Mouse (Mus musculus): ENCODE measurements at regions not wholly inside any gene's neighbourhood (a gene's known extent, or its start where the extent isn't known, plus 50 kb on each side); places are given as distances from the start of the nearest gene placed in this dataset.

DNA sequence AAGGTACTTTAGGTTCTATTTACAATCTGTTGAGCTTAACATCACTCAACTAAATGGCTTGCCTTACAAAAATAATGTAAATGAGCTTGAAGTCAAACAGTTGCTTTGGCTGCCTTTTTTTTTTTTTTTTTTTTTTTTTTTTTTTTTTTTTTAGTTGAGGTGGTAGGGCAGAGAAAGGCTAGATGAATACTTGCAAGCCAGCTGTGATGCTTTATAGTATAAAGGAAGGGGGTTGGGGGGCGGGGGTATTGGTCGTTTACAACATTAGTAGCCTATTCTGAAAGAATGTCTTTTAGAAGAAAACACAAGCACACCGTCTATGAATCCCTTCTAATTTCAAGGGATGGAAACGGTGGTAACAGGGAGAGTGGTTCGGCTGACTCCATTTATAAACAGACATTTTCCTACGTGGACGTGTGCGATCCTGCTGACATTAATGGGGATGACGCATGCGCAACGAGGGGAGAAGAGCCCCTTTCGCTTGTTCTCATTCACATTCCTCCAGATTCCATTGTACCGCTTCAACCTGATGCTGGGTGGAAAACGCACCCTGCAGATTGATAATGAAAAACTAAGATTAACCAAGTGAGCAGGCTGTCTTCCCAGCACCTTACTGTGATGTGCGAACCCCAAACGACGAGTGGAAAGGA is 2779.2 kb upstream of the Gm7489 start:
- WGBS: 67% methylated on average over 17 of the region's 17 CpGs
- H3K4me2 ChIP-seq (ENCODE audit: low read depth, low read length, severe bottlenecking): no peak overlapping the region
- no peak for ATAC-seq (replicated peaks; ENCODE audit: low FRiP score)
- H3K9me3 ChIP-seq (ENCODE audit: control insufficient read depth, low read length): no peaks in the 10 kb centered on the region
- H3K27me3 ChIP-seq (ENCODE audit: control insufficient read depth, insufficient read depth, low read length): no peaks in the 10 kb centered on the region
- no peaks in the 10 kb centered on the region for H3K4me1 ChIP-seq (replicated peaks; ENCODE audit: control insufficient read depth, insufficient read depth, low read length)
- no peak overlapping the region for H3K4me3 ChIP-seq (ENCODE audit: low read depth, low read length)
- DNase-seq (ENCODE audit: low spot score): no peak
- no peak overlapping the region for H3K9ac ChIP-seq (ENCODE audit: low read length)
- H3K36me3 ChIP-seq (ENCODE audit: control insufficient read depth, insufficient read depth, low read length): no peaks in the 10 kb centered on the region
- no peak overlapping the region for H3K27ac ChIP-seq (ENCODE audit: low read depth, low read length)

- H3K27ac ChIP-seq (ENCODE audit: low read depth, low read length): no peak overlapping the region
- DNase-seq (ENCODE audit: low spot score): no peak
- H3K4me3 ChIP-seq (ENCODE audit: low read depth, low read length): no peak overlapping the region
- H3K4me1 ChIP-seq (replicated peaks; ENCODE audit: control insufficient read depth, insufficient read depth, low read length): no peaks in the 10 kb centered on the region
- ATAC-seq (replicated peaks; ENCODE audit: low FRiP score): no peak
- WGBS: 89% methylated on average over 3 of the region's 3 CpGs
- H3K9me3 ChIP-seq (ENCODE audit: control insufficient read depth, low read length): no peaks in the 10 kb centered on the region
- H3K9ac ChIP-seq (ENCODE audit: low read length): no peak overlapping the region
- no peaks in the 10 kb centered on the region for H3K36me3 ChIP-seq (ENCODE audit: control insufficient read depth, insufficient read depth, low read length)
- H3K27me3 ChIP-seq (ENCODE audit: control insufficient read depth, insufficient read depth, low read length): no peaks in the 10 kb centered on the region
- no peak overlapping the region for H3K4me2 ChIP-seq (ENCODE audit: low read depth, low read length, severe bottlenecking)
These were observed 2774.5 kb upstream of the Gm7489 start for GRCm38 (mm10) chr15:51110186-51110585.

GRCm38 (mm10) chr15:51125896-51126295 is 2758.8 kb upstream of the Gm7489 start:
- Histone ChIP-seq H3K9ac (ENCODE audit: low read length) (no peak overlapping the region), H3K36me3 (ENCODE audit: control insufficient read depth, insufficient read depth, low read length) (no peaks in the 10 kb centered on the region), H3K27ac (ENCODE audit: low read depth, low read length) (no peak overlapping the region), H3K4me3 (ENCODE audit: low read depth, low read length) (no peak overlapping the region), H3K4me1 (replicated peaks; ENCODE audit: control insufficient read depth, insufficient read depth, low read length) (no peaks in the 10 kb centered on the region), H3K4me2 (ENCODE audit: low read depth, low read length, severe bottlenecking) (no peak overlapping the region), H3K9me3 (ENCODE audit: control insufficient read depth, low read length) (no peaks in the 10 kb centered on the region), H3K27me3 (ENCODE audit: control insufficient read depth, insufficient read depth, low read length) (no peaks in the 10 kb centered on the region)
- 54% methylated on average over 2 of the region's 2 CpGs for WGBS
- DNase-seq (ENCODE audit: low spot score): no peak
- ATAC-seq (replicated peaks; ENCODE audit: low FRiP score): no peak

GRCm38 (mm10) chr15:51131017-51131416 is 2753.7 kb upstream of the Gm7489 start:
- DNase-seq (ENCODE audit: low spot score) (no peak), ATAC-seq (replicated peaks; ENCODE audit: low FRiP score) (no peak)
- no peaks in the 10 kb centered on the region for H3K27me3 ChIP-seq (ENCODE audit: control insufficient read depth, insufficient read depth, low read length)
- H3K27ac ChIP-seq (ENCODE audit: low read depth, low read length): no peak overlapping the region
- no peaks in the 10 kb centered on the region for H3K9me3 ChIP-seq (ENCODE audit: control insufficient read depth, low read length)
- no peaks in the 10 kb centered on the region for H3K4me1 ChIP-seq (replicated peaks; ENCODE audit: control insufficient read depth, insufficient read depth, low read length)
- 97% methylated on average over 4 of the region's 4 CpGs for WGBS
- no peak overlapping the region for H3K4me2 ChIP-seq (ENCODE audit: low read depth, low read length, severe bottlenecking)
- no peak overlapping the region for H3K4me3 ChIP-seq (ENCODE audit: low read depth, low read length)
- no peaks in the 10 kb centered on the region for H3K36me3 ChIP-seq (ENCODE audit: control insufficient read depth, insufficient read depth, low read length)
- no peak overlapping the region for H3K9ac ChIP-seq (ENCODE audit: low read length)

GRCm38 (mm10) chr15:51136121-51136520 is 2748.6 kb upstream of the Gm7489 start:
- no peaks in the 10 kb centered on the region for H3K9me3 ChIP-seq (ENCODE audit: control insufficient read depth, low read length)
- DNase-seq (ENCODE audit: low spot score): no peak
- 33% methylated on average over 1 of the region's 1 CpGs for WGBS

DNA sequence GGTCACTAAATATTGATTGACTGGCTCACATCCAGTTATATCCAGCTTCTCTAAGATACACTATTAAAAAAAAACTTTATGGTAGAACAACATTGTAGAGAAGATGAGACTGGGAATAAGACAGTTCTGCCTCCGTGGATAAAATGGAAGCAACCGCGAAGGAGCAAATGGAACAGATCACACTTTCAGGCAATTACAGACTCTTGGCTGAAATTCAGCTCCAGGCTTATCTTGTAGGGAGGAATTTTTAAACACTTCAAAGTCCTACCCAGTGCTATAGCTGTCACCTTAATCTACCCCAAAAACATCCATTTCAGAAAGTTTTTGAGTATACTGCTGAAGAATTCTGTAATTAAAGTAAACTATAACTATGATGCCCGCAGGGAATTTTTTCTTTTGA is 2745.2 kb upstream of the Gm7489 start:
- ATAC-seq (replicated peaks; ENCODE audit: low FRiP score) (no peak), DNase-seq (ENCODE audit: low spot score) (no peak)
- Histone ChIP-seq H3K4me2 (ENCODE audit: low read depth, low read length, severe bottlenecking) (no peak overlapping the region), H3K9ac (ENCODE audit: low read length) (no peak overlapping the region), H3K36me3 (ENCODE audit: control insufficient read depth, insufficient read depth, low read length) (no peaks in the 10 kb centered on the region), H3K4me1 (replicated peaks; ENCODE audit: control insufficient read depth, insufficient read depth, low read length) (no peaks in the 10 kb centered on the region), H3K27ac (ENCODE audit: low read depth, low read length) (no peak overlapping the region), H3K27me3 (ENCODE audit: control insufficient read depth, insufficient read depth, low read length) (no peaks in the 10 kb centered on the region), H3K4me3 (ENCODE audit: low read depth, low read length) (no peak overlapping the region), H3K9me3 (ENCODE audit: control insufficient read depth, low read length) (no peaks in the 10 kb centered on the region)
- 88% methylated on average over 4 of the region's 4 CpGs for WGBS

More at GRCm38 (mm10) chr15:51136121-51136520, 2748.6 kb upstream of the Gm7489 start:
- no peak overlapping the region for H3K4me3 ChIP-seq (ENCODE audit: low read depth, low read length)
- no peaks in the 10 kb centered on the region for H3K36me3 ChIP-seq (ENCODE audit: control insufficient read depth, insufficient read depth, low read length)
- ATAC-seq (replicated peaks; ENCODE audit: low FRiP score): no peak
- no peaks in the 10 kb centered on the region for H3K4me1 ChIP-seq (replicated peaks; ENCODE audit: control insufficient read depth, insufficient read depth, low read length)
- no peak overlapping the region for H3K9ac ChIP-seq (ENCODE audit: low read length)
- no peak overlapping the region for H3K27ac ChIP-seq (ENCODE audit: low read depth, low read length)
- H3K27me3 ChIP-seq (ENCODE audit: control insufficient read depth, insufficient read depth, low read length): no peaks in the 10 kb centered on the region
- no peak overlapping the region for H3K4me2 ChIP-seq (ENCODE audit: low read depth, low read length, severe bottlenecking)

DNA sequence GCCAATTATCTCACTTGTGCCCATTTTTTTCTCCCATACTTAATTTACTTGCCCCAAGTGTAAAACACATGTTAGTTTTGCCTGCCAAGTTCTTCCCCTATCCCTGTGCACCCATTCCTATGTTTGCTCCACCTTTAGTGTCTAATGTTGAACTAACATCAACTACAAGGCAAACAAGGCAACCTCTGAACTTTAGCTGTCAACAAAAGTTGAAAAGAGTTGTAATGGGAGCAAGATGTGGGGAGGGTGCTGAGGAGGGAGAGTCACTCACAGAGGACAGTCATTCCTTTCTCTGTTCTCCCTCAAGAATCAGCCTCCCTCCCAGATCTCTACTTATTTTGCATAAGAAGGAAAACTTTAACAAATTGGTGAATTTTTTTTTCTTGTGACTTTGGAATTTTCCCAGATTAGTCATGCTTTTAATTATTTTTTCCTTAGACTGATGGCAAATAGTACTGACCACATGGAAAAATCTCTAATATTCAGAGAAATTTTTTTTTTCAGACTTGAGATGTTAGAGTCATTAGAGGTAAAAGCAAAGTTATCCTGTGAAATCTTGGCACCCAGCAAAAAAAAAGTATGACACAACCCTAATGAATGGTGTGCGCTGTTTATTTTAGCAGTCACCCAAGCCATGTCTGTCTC is 2710.6 kb upstream of the Gm7489 start:
- Histone ChIP-seq H3K9me3 (ENCODE audit: control insufficient read depth, low read length) (no peaks in the 10 kb centered on the region), H3K36me3 (ENCODE audit: control insufficient read depth, insufficient read depth, low read length) (no peaks in the 10 kb centered on the region), H3K9ac (ENCODE audit: low read length) (no peak overlapping the region), H3K27me3 (ENCODE audit: control insufficient read depth, insufficient read depth, low read length) (no peaks in the 10 kb centered on the region), H3K4me3 (ENCODE audit: low read depth, low read length) (no peak overlapping the region), H3K4me1 (replicated peaks; ENCODE audit: control insufficient read depth, insufficient read depth, low read length) (no peaks in the 10 kb centered on the region), H3K27ac (ENCODE audit: low read depth, low read length) (no peak overlapping the region), H3K4me2 (ENCODE audit: low read depth, low read length, severe bottlenecking) (no peak overlapping the region)
- DNase-seq (ENCODE audit: low spot score) (no peak), ATAC-seq (replicated peaks; ENCODE audit: low FRiP score) (no peak)
- 97% methylated on average over 1 of the region's 1 CpGs for whole genome bisulfite sequencing

DNA sequence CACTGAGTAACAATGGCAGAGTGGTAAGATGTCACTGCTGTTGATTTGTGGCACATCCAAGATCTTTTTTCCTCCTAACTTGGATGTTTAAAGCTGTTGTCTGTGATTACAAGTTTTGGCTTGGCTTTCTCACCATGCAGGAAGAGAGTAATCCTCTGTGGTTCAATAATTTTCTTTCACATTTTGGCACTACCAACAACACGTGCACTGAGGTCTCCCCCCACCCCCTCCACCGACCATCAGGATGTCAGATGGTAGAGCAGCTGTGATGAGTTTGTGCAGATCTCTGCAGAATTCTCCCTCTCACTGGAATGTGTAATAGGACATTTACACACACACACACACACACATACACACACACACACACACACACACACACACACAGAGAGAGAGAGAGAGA is 2708.2 kb upstream of the Gm7489 start:
- H3K27ac ChIP-seq (ENCODE audit: low read depth, low read length): no peak overlapping the region
- no peak overlapping the region for H3K9ac ChIP-seq (ENCODE audit: low read length)
- no peak for ATAC-seq (replicated peaks; ENCODE audit: low FRiP score)
- no peaks in the 10 kb centered on the region for H3K36me3 ChIP-seq (ENCODE audit: control insufficient read depth, insufficient read depth, low read length)
- H3K4me1 ChIP-seq (replicated peaks; ENCODE audit: control insufficient read depth, insufficient read depth, low read length): no peaks in the 10 kb centered on the region
- DNase-seq (ENCODE audit: low spot score): no peak
- H3K4me3 ChIP-seq (ENCODE audit: low read depth, low read length): no peak overlapping the region
- no peaks in the 10 kb centered on the region for H3K9me3 ChIP-seq (ENCODE audit: control insufficient read depth, low read length)
- no peak overlapping the region for H3K4me2 ChIP-seq (ENCODE audit: low read depth, low read length, severe bottlenecking)
- no peaks in the 10 kb centered on the region for H3K27me3 ChIP-seq (ENCODE audit: control insufficient read depth, insufficient read depth, low read length)
- 73% methylated on average over 2 of the region's 2 CpGs for WGBS

GRCm38 (mm10) chr15:51189134-51189533 is 2695.6 kb upstream of the Gm7489 start:
- Histone ChIP-seq H3K4me2 (ENCODE audit: low read depth, low read length, severe bottlenecking) (no peak overlapping the region), H3K9me3 (ENCODE audit: control insufficient read depth, low read length) (no peaks in the 10 kb centered on the region), H3K36me3 (ENCODE audit: control insufficient read depth, insufficient read depth, low read length) (no peaks in the 10 kb centered on the region), H3K4me1 (replicated peaks; ENCODE audit: control insufficient read depth, insufficient read depth, low read length) (no peaks in the 10 kb centered on the region), H3K4me3 (ENCODE audit: low read depth, low read length) (no peak overlapping the region), H3K9ac (ENCODE audit: low read length) (no peak overlapping the region), H3K27me3 (ENCODE audit: control insufficient read depth, insufficient read depth, low read length) (no peaks in the 10 kb centered on the region), H3K27ac (ENCODE audit: low read depth, low read length) (no peak overlapping the region)
- DNase-seq (ENCODE audit: low spot score) (no peak), ATAC-seq (replicated peaks; ENCODE audit: low FRiP score) (no peak)
- 90% methylated on average over 3 of the region's 3 CpGs for WGBS

Data from forebrain, embryonic 11.5 days (tissue).